Mouse (Mus musculus): ENCODE data around the gene Chrdl2.

DNA sequence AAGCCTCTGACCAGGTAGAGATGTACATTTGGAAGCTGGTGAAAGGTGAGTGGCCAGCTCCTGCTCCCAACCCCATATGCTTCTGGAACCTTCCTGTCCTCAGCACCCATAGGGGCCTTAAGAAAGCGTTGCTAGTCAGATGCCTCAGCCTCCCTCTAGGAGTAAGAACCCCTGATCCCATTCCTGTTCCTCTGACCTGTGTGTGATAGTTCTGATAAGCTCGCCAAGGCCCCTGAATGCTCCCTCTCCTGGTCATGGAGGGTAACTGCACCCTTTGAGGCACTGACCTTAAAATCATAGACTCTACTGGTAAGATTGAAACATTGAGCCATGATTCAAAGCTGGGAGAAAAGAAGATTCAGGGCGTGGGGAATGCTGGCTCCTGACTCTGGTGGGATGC is 23.3 kb downstream of the Chrdl2 start:
- TF ChIP-seq CTCF (IDR thresholded peaks at IDR 0.05; ENCODE audit: low read depth): peak; percentile 88
- no peak for TF ChIP-seq EP300 (IDR thresholded peaks at IDR 0.05; ENCODE audit: low read depth)

All from liver, embryonic 14.5 days (tissue).